Mouse (Mus musculus): Measurements from ENCODE around the gene D16Ertd472e.

DNA sequence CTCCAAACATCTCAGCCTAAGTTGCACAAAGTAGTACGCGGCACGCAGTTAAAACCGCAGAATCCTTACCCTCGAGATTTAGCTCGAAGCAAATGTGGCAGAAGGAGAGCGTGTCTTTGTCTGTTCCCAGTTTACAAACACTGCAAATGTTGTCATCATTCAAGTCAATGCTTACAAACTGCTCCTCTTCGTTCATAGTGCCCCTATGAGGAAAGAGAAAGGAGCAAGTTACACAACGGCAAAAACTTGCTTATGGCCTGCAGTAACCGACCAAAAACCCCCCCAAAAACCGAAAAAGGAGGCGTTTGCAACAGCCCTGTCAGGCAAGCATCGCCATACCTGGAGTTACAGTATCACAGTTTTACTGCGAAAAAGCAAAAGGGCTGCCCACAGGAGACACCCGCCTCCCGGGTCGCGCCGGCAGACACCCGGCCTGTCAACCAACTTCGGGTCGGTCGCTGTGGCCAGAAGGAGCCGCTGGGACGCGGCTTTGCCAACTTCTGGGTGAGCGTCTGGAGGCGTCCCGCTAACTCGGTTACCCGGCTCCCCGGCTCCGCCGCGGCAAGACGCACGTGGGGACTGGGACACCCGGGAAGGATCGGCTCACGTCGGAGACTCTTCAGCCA, 543 bp downstream of the D16Ertd472e start:
- no peak for TF ChIP-seq CTCF (IDR thresholded peaks at IDR 0.05; ENCODE audit: control insufficient read depth, insufficient read depth, insufficient read length)
- TF ChIP-seq CEBPB (IDR thresholded peaks at IDR 0.05; ENCODE audit: low read depth), result no peak
- no peak for TF ChIP-seq MYOG (IDR thresholded peaks at IDR 0.05; ENCODE audit: control insufficient read depth, extremely low read depth, insufficient read length)
- no peak for TF ChIP-seq MAX (IDR thresholded peaks at IDR 0.05)
- no peak for TF ChIP-seq USF1 (IDR thresholded peaks at IDR 0.05; ENCODE audit: low read depth)
